Mouse (Mus musculus) kidney, postnatal 25 days (tissue): ENCODE data around the gene Ddi2.

Source experiments
- DNase-seq, 2 experiments: peaks; one replicate each; pipeline ENCODE4 v3.0.0; 2021; ENCODE audit warnings: mixed read lengths in 2 of 2

The Ddi2 gene

GRCm38 (mm10) chr4:141741856-141742255 lies 18.6 kb upstream of the Ddi2 start:
- peak; percentile 82 to 95 for DNase-seq

- no peak for DNase-seq
Observed at GRCm38 (mm10) chr4:141738015-141738414, 14.8 kb upstream of the Ddi2 start.

- no peak for DNase-seq
Observed at GRCm38 (mm10) chr4:141736856-141737255, 13.6 kb upstream of the Ddi2 start.

GRCm38 (mm10) chr4:141735206-141735560 lies 12.0 kb upstream of the Ddi2 start:
- DNase-seq = no peak

GRCm38 (mm10) chr4:141734446-141735205 lies 11.4 kb upstream of the Ddi2 start:
- peak; percentile 93 to 96 for DNase-seq

- no peak for DNase-seq
Observed at GRCm38 (mm10) chr4:141731766-141732165, 8.5 kb upstream of the Ddi2 start.

- no peak for DNase-seq
Observed at GRCm38 (mm10) chr4:141730401-141730800, 7.2 kb upstream of the Ddi2 start.

GRCm38 (mm10) chr4:141729266-141729665 lies 6.0 kb upstream of the Ddi2 start:
- peak; percentile 57 to 75 for DNase-seq

GRCm38 (mm10) chr4:141725738-141726137 lies 2.5 kb upstream of the Ddi2 start:
- peak; percentile 52 to 78 for DNase-seq

GRCm38 (mm10) chr4:141725277-141725676 lies 2.1 kb upstream of the Ddi2 start:
- no peak for DNase-seq

- no peak for DNase-seq
Observed at GRCm38 (mm10) chr4:141724594-141724993, 1.4 kb upstream of the Ddi2 start.

GRCm38 (mm10) chr4:141723673-141724068 lies 452 bp upstream of the Ddi2 start:
- DNase-seq = no peak

GRCm38 (mm10) chr4:141721961-141722360 lies 1.3 kb downstream of the Ddi2 start:
- no peak for DNase-seq

- DNase-seq = no peak
Observed at GRCm38 (mm10) chr4:141720761-141721523, 2.3 kb downstream of the Ddi2 start.

- DNase-seq = no peak
Observed at GRCm38 (mm10) chr4:141719304-141719703, 3.9 kb downstream of the Ddi2 start.

GRCm38 (mm10) chr4:141717633-141718032 lies 5.6 kb downstream of the Ddi2 start:
- no peak for DNase-seq

GRCm38 (mm10) chr4:141715027-141715426 lies 8.2 kb downstream of the Ddi2 start:
- no peak for DNase-seq

- no peak for DNase-seq
Observed at GRCm38 (mm10) chr4:141713598-141714142, 9.5 kb downstream of the Ddi2 start.

- no peak for DNase-seq
Observed at GRCm38 (mm10) chr4:141711250-141711649, 12.0 kb downstream of the Ddi2 start.

- no peak for DNase-seq
Observed at GRCm38 (mm10) chr4:141708971-141709370, 14.2 kb downstream of the Ddi2 start.

- DNase-seq = no peak
Observed at GRCm38 (mm10) chr4:141708005-141708404, 15.2 kb downstream of the Ddi2 start.

- DNase-seq = no peak
Observed at GRCm38 (mm10) chr4:141705331-141705730, 17.9 kb downstream of the Ddi2 start.

- no peak for DNase-seq
Observed at GRCm38 (mm10) chr4:141704625-141705024, 18.6 kb downstream of the Ddi2 start.

GRCm38 (mm10) chr4:141694719-141695118 lies 28.5 kb downstream of the Ddi2 start:
- DNase-seq = no peak
